ENCODE assay signal across 8 mouse cellular contexts in the genomic region with DNA sequence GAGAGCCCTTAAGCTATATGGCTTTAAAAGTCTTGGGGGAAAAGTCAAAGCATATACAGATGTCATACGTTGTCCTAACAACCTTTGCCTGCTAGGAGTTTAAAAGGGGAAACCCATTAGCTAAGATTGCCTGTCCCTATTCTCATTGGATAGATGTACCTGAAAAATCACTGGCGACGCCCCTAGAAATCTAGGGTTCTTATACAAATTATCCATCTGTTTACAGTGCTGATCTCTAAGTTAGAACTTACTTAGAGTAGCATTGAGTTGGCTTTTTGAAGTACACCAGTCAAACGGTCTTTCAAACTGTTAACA. TPM values are rescaled to one million over a fixed set of nuclear protein-coding genes. Genes with fewer than 3 reads are reported as not detected.
DNase-seq lines count a peak whose midpoint lies in the region; ATAC-seq and TF ChIP-seq lines count a peak whose summit lies in the region.

No protein-coding gene starts in this region.

- H3K4me2 ChIP-seq in kidney, postnatal 0 days (ENCODE audit: low read length): peak overlapping the region; percentile 78
- H3K4me2 ChIP-seq in myocyte (ENCODE audit: low read depth): peak overlapping the region; percentile 90

- peak overlapping the region; percentile 91 for H3K4me3 ChIP-seq in kidney, postnatal 0 days (replicated peaks; ENCODE audit: low read depth, low read length)
- peak overlapping the region; percentile 78 for H3K4me3 ChIP-seq in cortical plate, adult 2 months (ENCODE audit: insufficient read depth, low read length)
- H3K4me3 ChIP-seq in myocyte: peak overlapping the region; percentile 63

- no peaks in the 10 kb centered on the region for H3K27me3 ChIP-seq in kidney, postnatal 0 days (ENCODE audit: insufficient read depth, low read length)
- H3K27me3 ChIP-seq in myocyte (ENCODE audit: control insufficient read depth, insufficient read depth, insufficient read length): no peaks in the 10 kb centered on the region

- no peaks in the 10 kb centered on the region for H3K9me3 ChIP-seq in kidney, postnatal 0 days (replicated peaks; ENCODE audit: low read length)

- peak; percentile 32 for DNase-seq in kidney, postnatal 0 days (ENCODE audit: low spot score)
- no peak for DNase-seq in kidney, adult 18-20 months
- DNase-seq in induced T-regulatory cell, adult 2 months (ENCODE audit: low read depth): peak; percentile 62
- DNase-seq in layer of hippocampus, adult 11-12 months (ENCODE audit: low spot score): no peak
- no peak for DNase-seq in MN1 (ENCODE audit: low spot score)
- no peak for DNase-seq in thymus, postnatal 14 days

- H3K27ac ChIP-seq in kidney, postnatal 0 days: peak overlapping the region; percentile 99; the same call in 1 of the 2 replicates
- no peak overlapping the region for H3K27ac ChIP-seq in cortical plate, adult 2 months (ENCODE audit: insufficient read depth, low read length)

- no peak for ATAC-seq in kidney, postnatal 0 days (replicated peaks; ENCODE audit: low FRiP score, low read depth)

- TF ChIP-seq POLR2A in cortical plate, adult 2 months (IDR thresholded peaks at IDR 0.05; ENCODE audit: extremely low read depth, insufficient read depth, low read length): no peak
- TF ChIP-seq POLR2A in myocyte (IDR thresholded peaks at IDR 0.05; ENCODE audit: insufficient read length, low read depth): no peak

- WGBS in kidney, postnatal 0 days: 10% methylated on average over 4 of the region's 4 CpGs

- H3K36me3 ChIP-seq in kidney, postnatal 0 days (ENCODE audit: insufficient read depth, low read length): no peaks in the 10 kb centered on the region
- H3K36me3 ChIP-seq in myocyte (ENCODE audit: control insufficient read depth, insufficient read depth): no peaks in the 10 kb centered on the region

- no peak for TF ChIP-seq CTCF in kidney, postnatal 0 days (IDR thresholded peaks at IDR 0.05; ENCODE audit: low read depth)
- no peak for TF ChIP-seq CTCF in cortical plate, adult 2 months (IDR thresholded peaks at IDR 0.05; ENCODE audit: extremely low read depth, insufficient read depth, low read length)

- peaks cover 33% of the 10 kb centered on the region for H3K79me2 ChIP-seq in myocyte (ENCODE audit: control insufficient read depth, insufficient read depth)

- 0 out of 2 replicates have a peak, but pooled peaks cover 20% of the 10 kb centered on the region for H3K4me1 ChIP-seq in kidney, postnatal 0 days (replicated peaks; ENCODE audit: insufficient read depth, low read length)
- H3K4me1 ChIP-seq in cortical plate, adult 2 months (ENCODE audit: control insufficient read depth, insufficient read depth, low read length): peaks cover 4% of the 10 kb centered on the region; the same call in 1 of the 2 replicates

- H3ac ChIP-seq in myocyte (ENCODE audit: control insufficient read depth, insufficient read length): peak overlapping the region; percentile 100

- H3K9ac ChIP-seq in kidney, postnatal 0 days (ENCODE audit: low read depth, low read length): peak overlapping the region; percentile 100; the same call in 1 of the 2 replicates

TF ChIP-seq in myocyte, 11 proteins besides CTCF, POLR2A, EP300 and RAD21:
- TF ChIP-seq USF1 (IDR thresholded peaks at IDR 0.05; ENCODE audit: low read depth) (no peak), MYOG (IDR thresholded peaks at IDR 0.05; ENCODE audit: control insufficient read depth in 1 of 3, insufficient read depth in 1 of 3, insufficient read length in 2 of 3, low read depth in 2 of 3) (no peak)

RNA-seq across cellular contexts. Expression of a gene that starts 0.4 kb away (rescaled TPM):
- polyA plus RNA-seq in kidney, postnatal 0 days (2015; fragmentation: Nextera tagmentation; extraction: Ambion mirVana): 67.1 and 71.3 TPM in 2 replicates
- 209 and 257 TPM in 2 replicates for polyA plus RNA-seq in cortical plate, adult 2 months (2012; rRNA removed)
- polyA plus RNA-seq in myocyte (2012; fragmentation: generic; extraction: Trizol): 39.1 TPM

Comparison
In these comparisons a context has a peak if more than half of its experiments do, and no peak if none do; other contexts are left out.
1. DNase-seq: peak in kidney, postnatal 0 days (single experiment) and induced T-regulatory cell, adult 2 months (single experiment); none in kidney, adult 18-20 months (single experiment), layer of hippocampus, adult 11-12 months (single experiment), MN1 (single experiment) and thymus, postnatal 14 days (single experiment).
2. Peak in every context shown above with its lines, with median percentiles within 50 percentile points of each other: H3K4me3 ChIP-seq.